Mouse (Mus musculus): ENCODE results near the gene Efcab7.

The Efcab7 gene

DNA sequence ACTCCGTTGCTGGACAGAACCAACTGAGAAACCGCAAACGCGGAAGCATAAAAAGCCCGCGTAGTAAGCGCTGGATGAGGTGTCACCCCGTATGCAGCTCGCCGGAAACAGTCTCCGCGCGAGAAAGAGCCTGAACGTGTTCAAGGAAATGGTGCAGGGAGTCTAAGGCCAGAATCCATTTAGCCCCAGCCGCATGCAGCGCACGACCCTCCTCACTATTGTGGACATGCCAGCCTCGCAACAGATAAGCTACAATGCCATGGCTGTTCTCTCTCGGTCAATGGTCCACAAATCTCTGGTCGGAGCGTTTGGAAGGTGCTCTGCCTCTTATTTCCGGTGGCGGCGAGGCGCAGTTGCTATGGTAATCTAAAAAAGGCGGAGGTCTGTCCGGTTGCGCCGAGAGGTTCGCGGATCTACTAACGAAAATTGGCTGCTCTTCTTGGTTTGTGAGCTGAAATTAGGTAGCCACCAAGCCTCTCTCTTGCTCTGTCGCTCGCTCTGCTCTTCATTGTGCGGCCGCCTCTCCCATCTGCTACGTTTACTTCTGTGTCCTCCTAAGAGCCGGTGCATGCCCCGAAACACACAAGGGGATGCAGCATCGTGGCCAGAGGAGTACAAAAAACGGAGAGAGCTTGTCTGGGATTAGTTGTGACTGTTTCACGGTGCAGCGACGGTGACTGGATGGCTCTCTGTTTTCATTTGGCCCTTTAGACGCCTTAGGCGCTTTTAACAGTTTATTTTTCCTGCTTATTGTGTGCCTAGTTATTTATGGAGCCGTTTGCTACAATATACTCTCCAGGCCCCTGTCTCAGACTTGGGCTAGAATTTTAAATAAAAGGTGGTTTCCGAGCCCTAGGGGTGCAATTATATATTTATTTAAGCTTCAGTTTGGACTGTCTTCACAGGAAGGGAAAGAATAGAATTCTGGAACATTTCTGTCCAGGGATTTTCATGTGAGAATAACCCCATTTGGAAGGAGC is at the start of gene Efcab7:
TSS of gene Efcab7 (plus strand) at position 105 of the 980 bp plus-strand sequence.
- DNase-seq, result peak; percentile 90

DNA sequence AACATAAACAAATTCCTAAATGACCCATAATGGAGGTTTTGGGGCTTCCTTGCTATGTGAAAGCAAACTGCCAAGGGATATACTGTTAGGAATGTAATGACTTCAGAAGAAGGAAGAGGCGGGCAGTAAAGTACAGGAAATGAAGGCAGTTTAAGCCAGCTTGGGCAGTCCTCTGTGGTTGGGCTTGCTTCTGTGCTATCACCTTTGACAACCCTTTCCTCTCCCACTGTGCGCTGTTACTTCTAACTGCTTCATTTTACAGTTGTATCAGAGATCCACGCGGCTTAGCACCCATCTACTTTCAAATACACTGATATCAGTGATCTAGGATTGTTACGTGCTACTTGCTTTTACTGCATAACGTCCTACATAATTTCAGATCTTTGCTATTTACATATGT is 36.6 kb upstream of the Efcab7 start:
- no peak for DNase-seq

DNA sequence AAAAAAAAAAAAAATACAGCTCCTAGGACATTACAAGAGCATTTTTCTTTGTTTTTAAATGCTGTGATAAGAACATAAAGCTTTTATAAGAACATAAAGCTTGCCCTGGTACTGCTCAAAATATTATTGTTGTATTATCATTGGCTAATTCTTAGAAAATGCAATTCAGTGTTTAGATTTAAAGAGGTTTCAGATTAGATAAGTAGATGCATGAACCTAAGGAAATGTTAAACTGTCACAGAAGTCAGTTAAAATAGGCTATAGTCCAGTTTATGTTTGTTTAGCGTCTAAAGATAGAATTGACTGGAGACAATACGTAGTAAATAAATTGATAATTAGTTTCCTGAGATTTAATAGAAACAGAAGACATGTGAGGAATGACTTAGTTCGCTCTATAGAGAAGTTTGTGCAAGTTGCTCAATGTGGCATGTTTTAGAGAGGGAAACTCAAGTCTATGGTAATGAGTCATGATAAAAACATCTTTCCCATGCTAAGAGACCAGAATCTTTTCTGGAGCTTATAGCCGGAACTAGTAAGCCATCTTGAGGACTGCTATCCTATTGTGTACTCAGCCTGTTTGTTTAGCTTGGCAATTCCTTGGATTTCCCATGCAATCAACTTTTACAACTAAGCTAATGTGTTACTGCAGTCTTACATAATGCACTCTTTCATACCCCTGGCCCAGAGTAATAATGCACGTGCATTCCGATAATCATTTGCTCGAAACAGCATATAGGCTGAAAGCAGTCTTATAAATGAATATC is 12.1 kb upstream of the Efcab7 start:
- no peak for DNase-seq

DNA sequence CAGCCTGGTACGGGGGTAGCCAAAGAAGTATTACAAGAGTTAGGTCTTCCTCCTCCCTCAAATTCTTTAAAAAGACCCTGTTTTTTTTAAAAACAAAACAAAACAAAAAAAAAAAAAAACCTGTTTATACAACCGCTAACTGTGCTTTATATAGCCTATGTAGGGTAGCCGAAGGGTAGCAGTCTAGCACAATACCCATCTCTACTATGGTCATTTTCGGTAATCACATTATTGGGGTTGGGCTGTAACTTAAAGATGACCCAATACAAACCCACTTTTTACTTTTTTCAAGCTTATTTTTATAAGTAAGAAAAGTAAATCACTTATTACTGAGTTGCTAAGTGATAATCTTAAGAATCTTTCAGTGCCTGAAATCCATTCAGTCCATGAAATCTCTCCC is 661 bp upstream of the Efcab7 start:
- no peak for DNase-seq

DNA sequence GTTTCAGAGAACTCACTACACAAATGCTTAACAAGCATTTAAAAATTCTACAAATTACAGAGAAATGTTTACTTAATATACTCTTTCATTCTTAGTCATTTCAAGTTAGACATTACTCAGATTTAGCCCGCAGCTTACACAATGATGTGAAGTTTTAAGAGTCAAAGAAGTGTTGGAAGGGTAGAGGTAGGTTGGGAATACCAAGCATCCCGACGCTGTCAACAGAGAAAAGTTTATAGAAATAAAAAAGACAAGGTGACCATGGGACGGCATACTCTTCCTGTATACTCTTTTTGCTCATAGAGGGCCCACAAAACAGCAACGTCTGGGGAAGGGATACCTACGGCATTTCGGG is 282 bp upstream of the Efcab7 start:
- no peak for DNase-seq

DNA sequence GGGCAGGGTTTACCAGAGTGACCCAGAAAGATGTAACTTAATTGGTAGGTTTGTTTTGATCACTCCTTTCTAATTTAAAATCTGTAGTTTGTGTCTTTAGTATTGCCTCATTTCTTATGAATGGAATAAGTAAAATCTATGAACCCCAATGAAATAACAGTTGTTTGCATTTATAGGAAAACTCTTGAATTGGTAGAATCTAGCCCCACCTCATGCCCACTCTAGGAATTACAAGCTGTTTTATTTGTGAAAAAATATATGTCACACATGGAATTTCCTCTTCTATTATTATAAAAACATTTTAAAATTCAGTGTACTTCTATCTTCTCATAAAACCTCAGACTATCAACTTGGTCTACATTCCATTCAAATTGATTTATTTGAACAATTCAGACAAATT is 52.9 kb downstream of the Efcab7 start:
- DNase-seq, result peak; percentile 15 to 35

DNA sequence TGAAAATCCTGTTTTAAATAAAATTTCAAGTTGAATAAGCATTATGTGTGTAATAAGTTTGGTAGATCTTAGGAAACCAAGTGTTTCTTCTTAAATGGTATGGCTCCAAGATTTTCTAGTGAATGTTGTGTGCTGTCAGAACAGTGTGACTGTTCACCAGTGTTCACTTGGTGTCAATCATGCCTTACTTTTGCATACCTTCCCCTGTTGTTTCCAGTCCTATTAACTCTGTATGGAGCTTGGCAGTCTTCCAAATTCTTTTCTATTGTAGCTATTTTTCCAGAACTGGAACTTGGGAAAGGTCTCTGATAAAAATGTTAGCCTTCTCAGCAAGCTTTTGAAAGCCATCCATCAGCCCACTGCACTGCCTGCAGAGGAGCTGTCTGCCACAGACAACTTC is 53.4 kb downstream of the Efcab7 start:
- no peak for DNase-seq

DNA sequence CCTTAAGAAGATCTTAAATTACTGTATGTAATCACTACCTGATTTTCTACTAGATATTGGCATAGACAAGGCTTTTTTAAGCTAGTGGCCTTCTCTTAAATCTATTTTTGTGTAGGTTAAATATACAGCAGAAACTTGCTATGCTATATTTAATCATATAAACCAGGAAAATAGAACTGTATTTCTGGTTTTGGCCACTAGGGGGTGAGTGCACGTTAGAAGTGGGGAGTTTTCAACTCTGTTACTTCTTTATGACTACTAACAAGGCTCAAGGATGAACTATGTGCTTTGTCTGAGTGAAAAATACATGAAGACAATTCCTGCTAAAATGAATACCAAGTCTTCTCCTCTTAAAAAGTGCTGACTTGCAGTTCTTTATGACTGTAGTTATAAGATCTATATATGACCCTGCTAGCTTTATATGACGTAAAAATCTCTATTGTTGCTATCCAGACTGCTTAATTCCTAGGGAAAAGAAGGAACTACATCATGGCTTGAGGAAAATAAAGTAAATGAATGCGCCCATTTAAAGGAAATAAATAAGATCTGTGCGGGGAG is 85.0 kb downstream of the Efcab7 start:
- peak; percentile 17 to 31 for DNase-seq

DNA sequence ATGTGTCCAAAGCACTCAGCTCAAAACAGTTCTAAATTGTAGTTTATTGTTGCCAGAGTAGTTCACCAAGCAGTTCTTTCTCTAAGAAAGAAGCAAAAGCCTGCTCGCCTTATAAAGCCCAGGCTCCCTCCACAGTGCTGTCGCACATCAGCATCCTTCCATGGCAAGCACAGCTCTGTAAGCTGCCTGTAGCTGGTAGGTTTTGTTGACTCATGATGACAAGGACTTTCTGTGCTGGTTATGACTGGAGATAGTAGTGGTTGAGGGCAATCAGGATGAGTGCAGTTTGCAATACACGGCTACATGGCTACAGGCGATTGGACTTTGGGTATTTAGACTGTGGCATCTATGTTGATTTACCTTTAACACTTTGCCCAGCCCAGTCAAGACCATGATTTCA is 97.4 kb downstream of the Efcab7 start:
- no peak for DNase-seq

GRCm38 (mm10) chr4:99928521-99928920 is 99.5 kb downstream of the Efcab7 start:
- DNase-seq, result no peak

DNA sequence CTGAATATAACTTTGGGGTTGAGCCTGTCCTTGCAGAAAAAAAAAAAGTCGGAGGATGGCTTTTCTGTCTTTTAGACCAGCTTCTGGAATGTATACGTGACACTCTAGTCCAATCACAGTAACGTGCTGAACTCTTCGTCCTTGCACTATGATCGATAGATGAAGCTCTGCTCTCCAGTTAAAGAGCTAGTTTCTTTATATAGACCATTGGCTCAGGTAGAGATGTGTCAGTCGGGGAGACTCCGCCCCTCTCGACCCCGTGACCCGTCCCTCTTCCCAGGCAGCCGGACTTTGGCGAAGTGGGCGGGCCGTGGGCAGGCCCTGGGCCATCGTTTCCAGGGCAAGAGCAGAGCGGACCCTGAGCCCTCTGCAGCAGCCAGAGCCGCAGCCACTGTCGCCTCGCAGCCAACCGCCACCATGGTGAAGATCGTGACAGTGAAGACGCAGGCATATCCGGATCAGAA is 100.2 kb downstream of the Efcab7 start, which contains the start of gene Pgm1:
TSS of gene Pgm1 (plus strand) at position 266 of the 464 bp plus-strand sequence.
- DNase-seq, result peak; percentile 71 to 72

- DNase-seq, result peak in 1 of 2 experiments; percentile 17
Measured at GRCm38 (mm10) chr4:99929613-99930517, 100.9 kb downstream of the Efcab7 start, which contains the start of gene Itgb3bp. TSS of gene Itgb3bp (minus strand) at chr4:99929813.

- DNase-seq, result no peak
Measured at GRCm38 (mm10) chr4:99930518-99931239, 101.7 kb downstream of the Efcab7 start.

DNA sequence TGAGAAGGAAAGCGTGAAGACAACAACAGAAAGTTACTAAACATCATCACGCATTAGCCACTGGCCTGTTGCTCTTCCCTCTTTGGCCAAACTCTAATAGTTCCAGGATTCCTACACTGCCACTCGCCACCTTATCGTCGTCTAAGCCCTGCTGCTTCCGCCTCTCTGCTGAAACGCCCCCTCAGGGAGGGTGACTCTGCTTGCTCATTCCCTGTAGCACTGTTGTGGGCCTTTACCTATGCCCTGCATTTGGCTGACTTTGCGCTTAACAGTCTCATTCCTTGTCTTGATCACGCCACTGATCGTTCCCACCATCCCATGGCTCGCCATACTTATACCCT is 102.2 kb downstream of the Efcab7 start:
- DNase-seq, result no peak

- no peak for DNase-seq
Measured at GRCm38 (mm10) chr4:99931807-99932206, 102.8 kb downstream of the Efcab7 start.

DNA sequence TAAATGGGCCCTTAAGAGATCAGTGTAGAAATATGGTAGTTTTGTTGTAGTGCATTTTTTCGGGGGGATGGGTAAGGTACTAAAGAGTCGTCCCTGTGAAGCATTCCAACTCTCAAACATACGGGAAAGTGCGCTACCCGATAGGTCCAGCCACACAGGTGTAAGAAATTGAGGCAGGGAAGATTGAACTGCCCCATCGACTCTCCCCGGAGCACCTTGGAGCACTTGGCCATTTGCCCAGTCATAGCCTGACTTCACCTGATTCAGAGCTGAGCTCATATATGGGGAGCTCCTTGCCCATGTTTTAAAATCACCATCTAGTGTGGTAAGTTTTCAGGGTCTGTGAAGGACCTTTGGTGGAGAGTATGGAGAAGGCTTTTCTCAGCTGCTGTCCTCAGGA is 105.9 kb downstream of the Efcab7 start:
- no peak for DNase-seq

GRCm38 (mm10) chr4:99936278-99936677 is 107.3 kb downstream of the Efcab7 start:
- no peak for DNase-seq

DNA sequence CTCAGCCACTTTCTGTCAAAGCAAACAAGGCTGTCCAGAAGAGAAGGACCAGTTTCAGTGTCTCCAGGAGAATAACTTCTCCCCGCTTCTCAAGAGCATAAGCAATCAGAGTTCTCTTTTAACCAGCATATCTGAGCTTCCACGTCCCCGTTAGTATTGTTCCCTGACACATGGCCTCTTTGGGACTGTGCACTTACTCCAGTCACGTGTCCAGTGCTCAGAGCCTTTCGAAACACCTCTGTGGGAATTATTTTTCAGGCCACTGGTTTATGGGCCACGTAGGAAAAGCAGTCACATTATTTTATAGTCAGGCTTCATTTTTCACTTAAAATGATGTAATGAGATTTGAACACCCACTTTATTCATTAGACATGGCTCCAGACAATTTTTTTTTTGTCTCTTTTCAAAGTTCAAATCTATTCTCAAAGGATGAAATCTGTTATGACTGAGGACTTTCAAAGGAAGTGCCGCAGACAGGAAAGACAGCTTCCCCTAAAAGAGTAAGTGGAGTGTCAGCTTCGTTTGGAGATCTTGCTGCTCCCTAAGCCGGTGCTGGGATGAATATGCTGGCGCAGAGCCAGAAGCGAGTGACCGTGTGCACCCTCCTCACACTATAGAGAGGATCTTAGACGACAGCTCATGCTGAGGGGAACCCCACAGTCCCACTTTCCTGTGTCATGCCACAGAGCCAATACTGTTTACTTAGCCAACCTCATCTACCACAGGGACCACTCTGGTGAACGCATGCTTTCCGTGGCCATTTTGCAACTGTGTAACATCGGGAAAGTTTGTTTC is 110.9 kb downstream of the Efcab7 start:
- no peak for DNase-seq

GRCm38 (mm10) chr4:99941655-99942414 is 112.8 kb downstream of the Efcab7 start:
- peak in 1 of 2 experiments; percentile 19 for DNase-seq

GRCm38 (mm10) chr4:99944606-99945005 is 115.6 kb downstream of the Efcab7 start:
- no peak for DNase-seq
